Mouse (Mus musculus): ENCODE data around the gene Nelfcd.

Nelfcd gene

GRCm38 (mm10) chr2:174473550-174473927, 57.9 kb downstream of the Nelfcd start:
- no peak for DNase-seq (ENCODE audit: low read depth)

Data from naive thymus-derived CD4-positive, alpha-beta T cell, adult 2 months (primary cell).